Mouse (Mus musculus): ENCODE results near the gene Ccl7. TPM values are rescaled to one million over a fixed set of nuclear protein-coding genes. Genes with fewer than 3 reads are reported as not detected.

Gene Ccl7
- polyA plus RNA-seq, 1 experiment, result not detected

- Histone ChIP-seq H3K4me1 (ENCODE audit: control insufficient read depth, insufficient read depth, low read length) (no peaks in the 10 kb centered on the region), H3K27me3 (ENCODE audit: control insufficient read depth, insufficient read depth, low read length) (no peaks in the 10 kb centered on the region), H3K27ac (ENCODE audit: control insufficient read depth, insufficient read depth, low read depth, low read length) (no peak overlapping the region), H3K36me3 (ENCODE audit: control insufficient read depth, insufficient read depth, low read length) (no peaks in the 10 kb centered on the region), H3K4me3 (ENCODE audit: control insufficient read depth, low read depth, low read length) (no peak overlapping the region)
- no peak for TF ChIP-seq POLR2A (IDR thresholded peaks at IDR 0.05; ENCODE audit: control insufficient read depth, low read depth, low read length)
- no peak for TF ChIP-seq CTCF (IDR thresholded peaks at IDR 0.05; ENCODE audit: control insufficient read depth, insufficient read depth, insufficient replicate concordance, low read depth, low read length)
These were observed 8.3 kb downstream of the Ccl7 start for GRCm38 (mm10) chr11:82053849-82054248.

- Histone ChIP-seq H3K36me3 (ENCODE audit: control insufficient read depth, insufficient read depth, low read length) (no peaks in the 10 kb centered on the region), H3K4me3 (ENCODE audit: control insufficient read depth, low read depth, low read length) (no peak within 1 kb of the TSS), H3K4me1 (ENCODE audit: control insufficient read depth, insufficient read depth, low read length) (no peaks in the 10 kb centered on the region), H3K27me3 (ENCODE audit: control insufficient read depth, insufficient read depth, low read length) (no peaks in the 10 kb centered on the region), H3K27ac (ENCODE audit: control insufficient read depth, insufficient read depth, low read depth, low read length) (no peak within 1 kb of the TSS)
- TF ChIP-seq POLR2A (IDR thresholded peaks at IDR 0.05; ENCODE audit: control insufficient read depth, low read depth, low read length), result no peak
- TF ChIP-seq CTCF (IDR thresholded peaks at IDR 0.05; ENCODE audit: control insufficient read depth, insufficient read depth, insufficient replicate concordance, low read depth, low read length), result no peak
These were observed 12.1 kb downstream of the Ccl7 start, which contains the start of gene Ccl11 for GRCm38 (mm10) chr11:82057646-82058045. Gene Ccl11 (plus strand): TSS chr11:82057823.

DNA sequence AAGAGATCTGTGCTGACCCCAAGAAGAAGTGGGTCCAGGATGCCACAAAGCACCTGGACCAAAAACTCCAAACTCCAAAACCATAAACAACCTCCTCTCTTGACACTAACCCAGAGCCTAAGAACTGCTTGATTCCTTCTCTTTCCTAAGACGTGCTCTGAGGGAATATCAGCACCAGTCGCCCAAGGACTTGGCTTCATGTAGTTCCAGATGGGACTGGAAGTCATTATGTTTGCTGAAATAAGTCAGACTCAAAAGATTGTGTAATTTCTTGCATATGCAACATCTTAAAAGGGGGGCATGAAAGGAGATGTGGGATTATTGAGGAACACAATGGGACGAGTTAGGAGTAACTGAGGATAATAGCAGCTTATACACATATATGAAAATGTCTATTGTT lies 16.7 kb downstream of the Ccl7 start:
- H3K36me3 ChIP-seq (ENCODE audit: control insufficient read depth, insufficient read depth, low read length), result no peaks in the 10 kb centered on the region
- TF ChIP-seq POLR2A (IDR thresholded peaks at IDR 0.05; ENCODE audit: control insufficient read depth, low read depth, low read length) (no peak), CTCF (IDR thresholded peaks at IDR 0.05; ENCODE audit: control insufficient read depth, insufficient read depth, insufficient replicate concordance, low read depth, low read length) (no peak)
- H3K4me3 ChIP-seq (ENCODE audit: control insufficient read depth, low read depth, low read length), result no peak overlapping the region
- no peaks in the 10 kb centered on the region for H3K27me3 ChIP-seq (ENCODE audit: control insufficient read depth, insufficient read depth, low read length)
- H3K4me1 ChIP-seq (ENCODE audit: control insufficient read depth, insufficient read depth, low read length), result no peaks in the 10 kb centered on the region
- no peak overlapping the region for H3K27ac ChIP-seq (ENCODE audit: control insufficient read depth, insufficient read depth, low read depth, low read length)

- no peaks in the 10 kb centered on the region for H3K36me3 ChIP-seq (ENCODE audit: control insufficient read depth, insufficient read depth, low read length)
- H3K27ac ChIP-seq (ENCODE audit: control insufficient read depth, insufficient read depth, low read depth, low read length), result no peak overlapping the region
- no peaks in the 10 kb centered on the region for H3K27me3 ChIP-seq (ENCODE audit: control insufficient read depth, insufficient read depth, low read length)
- TF ChIP-seq CTCF (IDR thresholded peaks at IDR 0.05; ENCODE audit: control insufficient read depth, insufficient read depth, insufficient replicate concordance, low read depth, low read length), result no peak
- TF ChIP-seq POLR2A (IDR thresholded peaks at IDR 0.05; ENCODE audit: control insufficient read depth, low read depth, low read length), result no peak
- H3K4me1 ChIP-seq (ENCODE audit: control insufficient read depth, insufficient read depth, low read length), result no peaks in the 10 kb centered on the region
- H3K4me3 ChIP-seq (ENCODE audit: control insufficient read depth, low read depth, low read length), result no peak overlapping the region
These were observed 17.9 kb downstream of the Ccl7 start for GRCm38 (mm10) chr11:82063454-82063853.

GRCm38 (mm10) chr11:82066953-82067571 lies 21.6 kb downstream of the Ccl7 start:
- H3K4me3 ChIP-seq (ENCODE audit: control insufficient read depth, low read depth, low read length), result no peak overlapping the region
- TF ChIP-seq POLR2A (IDR thresholded peaks at IDR 0.05; ENCODE audit: control insufficient read depth, low read depth, low read length) (no peak), CTCF (IDR thresholded peaks at IDR 0.05; ENCODE audit: control insufficient read depth, insufficient read depth, insufficient replicate concordance, low read depth, low read length) (no peak)
- H3K36me3 ChIP-seq (ENCODE audit: control insufficient read depth, insufficient read depth, low read length), result no peaks in the 10 kb centered on the region

DNA sequence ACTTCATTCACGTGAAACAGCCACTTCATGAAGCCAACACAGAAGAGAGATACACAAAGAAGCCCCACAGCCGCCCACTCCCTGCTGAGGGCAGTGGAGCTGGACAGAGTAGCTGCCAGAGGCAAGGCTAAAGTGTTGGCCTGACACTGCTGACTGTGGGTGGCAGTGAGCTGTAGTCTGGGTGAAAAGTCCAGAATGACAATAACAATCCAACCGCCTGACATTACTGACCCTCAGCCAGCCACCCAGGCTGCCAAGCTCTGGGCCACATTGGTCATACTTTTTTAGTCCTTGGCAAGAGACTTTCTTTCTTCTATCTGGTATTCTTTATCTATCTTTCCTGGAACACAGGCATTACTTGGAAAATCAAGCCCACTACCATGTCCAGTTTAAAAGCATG lies 25.6 kb downstream of the Ccl7 start:
- Histone ChIP-seq H3K36me3 (ENCODE audit: control insufficient read depth, insufficient read depth, low read length) (no peaks in the 10 kb centered on the region), H3K4me3 (ENCODE audit: control insufficient read depth, low read depth, low read length) (no peak overlapping the region), H3K27ac (ENCODE audit: control insufficient read depth, insufficient read depth, low read depth, low read length) (no peak overlapping the region), H3K4me1 (ENCODE audit: control insufficient read depth, insufficient read depth, low read length) (no peaks in the 10 kb centered on the region), H3K27me3 (ENCODE audit: control insufficient read depth, insufficient read depth, low read length) (no peaks in the 10 kb centered on the region)
- no peak for TF ChIP-seq CTCF (IDR thresholded peaks at IDR 0.05; ENCODE audit: control insufficient read depth, insufficient read depth, insufficient replicate concordance, low read depth, low read length)
- TF ChIP-seq POLR2A (IDR thresholded peaks at IDR 0.05; ENCODE audit: control insufficient read depth, low read depth, low read length), result no peak

More at GRCm38 (mm10) chr11:82066953-82067571, 21.6 kb downstream of the Ccl7 start:
- no peak overlapping the region for H3K27ac ChIP-seq (ENCODE audit: control insufficient read depth, insufficient read depth, low read depth, low read length)
- no peaks in the 10 kb centered on the region for H3K4me1 ChIP-seq (ENCODE audit: control insufficient read depth, insufficient read depth, low read length)
- no peaks in the 10 kb centered on the region for H3K27me3 ChIP-seq (ENCODE audit: control insufficient read depth, insufficient read depth, low read length)

DNA sequence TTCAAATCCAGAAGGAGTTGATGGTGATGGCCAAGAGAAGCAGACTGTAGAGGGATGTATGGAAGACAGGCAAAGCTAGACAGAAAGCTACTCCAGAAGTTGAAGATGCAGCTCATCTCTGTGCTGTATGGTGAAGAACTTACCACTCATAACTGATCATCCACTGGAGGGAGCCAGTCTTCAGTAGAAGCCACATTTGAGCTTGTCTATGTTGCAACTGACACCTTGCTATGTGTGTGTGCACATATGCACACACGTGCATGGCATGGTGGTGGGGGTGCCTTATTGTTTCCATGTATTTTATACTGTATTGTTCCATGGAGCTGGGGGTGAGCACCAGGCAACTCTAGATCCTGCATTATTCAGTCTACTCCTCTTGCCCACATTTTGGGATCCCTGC lies 26.9 kb downstream of the Ccl7 start:
- H3K4me1 ChIP-seq (ENCODE audit: control insufficient read depth, insufficient read depth, low read length), result no peaks in the 10 kb centered on the region
- no peak overlapping the region for H3K4me3 ChIP-seq (ENCODE audit: control insufficient read depth, low read depth, low read length)
- H3K36me3 ChIP-seq (ENCODE audit: control insufficient read depth, insufficient read depth, low read length), result no peaks in the 10 kb centered on the region
- TF ChIP-seq POLR2A (IDR thresholded peaks at IDR 0.05; ENCODE audit: control insufficient read depth, low read depth, low read length), result no peak
- TF ChIP-seq CTCF (IDR thresholded peaks at IDR 0.05; ENCODE audit: control insufficient read depth, insufficient read depth, insufficient replicate concordance, low read depth, low read length), result no peak
- no peaks in the 10 kb centered on the region for H3K27me3 ChIP-seq (ENCODE audit: control insufficient read depth, insufficient read depth, low read length)
- H3K27ac ChIP-seq (ENCODE audit: control insufficient read depth, insufficient read depth, low read depth, low read length), result no peak overlapping the region
